Mouse (Mus musculus): ENCODE data around the gene Rbbp6. TPM values are rescaled to one million over a fixed set of nuclear protein-coding genes. Genes with fewer than 3 reads are reported as not detected.

The Rbbp6 gene
- polyA plus RNA-seq, 1 experiment from 2014 or later, result 25.5 TPM

DNA sequence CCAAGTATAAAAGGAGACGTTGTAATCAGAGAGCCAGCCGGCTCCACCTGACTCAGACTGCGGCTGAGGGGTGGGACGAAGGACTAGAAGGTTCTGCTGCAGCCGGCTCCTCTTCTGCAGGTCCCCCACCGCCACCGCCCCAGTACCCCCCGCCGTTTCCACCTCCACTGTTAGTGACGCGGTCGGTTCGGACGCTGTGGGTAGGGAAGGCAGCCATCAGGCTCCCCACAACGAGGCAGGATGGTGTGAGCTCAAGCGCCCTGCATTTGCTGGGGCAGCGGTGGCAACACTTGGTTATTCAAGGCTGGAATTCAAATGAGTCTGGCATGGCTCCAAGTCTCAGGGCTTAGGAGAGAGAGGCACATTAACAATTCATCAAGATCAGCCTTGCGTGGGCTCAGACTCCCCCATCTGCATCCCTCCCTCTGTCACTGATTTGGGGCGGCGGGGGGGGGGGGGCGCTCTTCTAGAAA lies 65.3 kb downstream of the Rbbp6 start:
- no peaks in the 10 kb centered on the region for H3K36me3 ChIP-seq
- peak; percentile 80 for DNase-seq (ENCODE audit: low spot score)
- H3K9me3 ChIP-seq, result no peaks in the 10 kb centered on the region
- H3K27me3 ChIP-seq (ENCODE audit: insufficient read depth, poor library complexity, severe bottlenecking), result peaks cover 24% of the 10 kb centered on the region
- H3K4me1 ChIP-seq, result peaks cover 17% of the 10 kb centered on the region
- WGBS, result under 1% methylated on average over 21 of the region's 21 CpGs
- peak overlapping the region; percentile 73 for H3K27ac ChIP-seq
- peak overlapping the region; percentile 61 for H3K4me3 ChIP-seq

DNA sequence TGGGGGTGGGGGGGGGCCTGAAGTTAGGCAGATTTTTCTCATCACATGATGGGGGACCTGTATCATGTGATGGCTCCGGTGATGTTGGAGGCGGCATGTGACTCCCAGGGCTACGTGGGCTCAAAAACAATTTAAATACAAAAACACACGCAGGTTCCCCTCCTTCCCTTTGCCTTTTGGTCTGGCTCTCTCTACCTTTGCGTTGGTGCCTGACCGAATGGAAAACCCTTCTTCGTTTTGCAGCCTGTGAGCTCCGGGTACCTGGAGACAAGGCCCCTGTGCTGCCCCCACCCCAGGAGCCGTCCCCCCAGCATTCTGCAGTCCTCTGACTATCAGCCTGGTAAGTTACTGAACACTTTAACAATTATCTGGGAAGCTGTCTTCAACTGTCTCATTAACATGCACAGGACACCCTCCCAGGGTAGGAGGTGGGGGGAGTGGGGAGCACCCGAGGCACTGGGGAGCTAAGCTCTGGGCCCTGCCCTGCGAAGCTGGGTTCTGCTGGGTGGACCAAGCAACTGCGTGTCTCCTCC lies 65.8 kb downstream of the Rbbp6 start:
- peak overlapping the region; percentile 61 for H3K4me3 ChIP-seq
- H3K9me3 ChIP-seq, result no peaks in the 10 kb centered on the region
- H3K27ac ChIP-seq, result peak overlapping the region; percentile 73
- WGBS, result 6% methylated on average over 12 of the region's 12 CpGs
- no peaks in the 10 kb centered on the region for H3K36me3 ChIP-seq
- H3K27me3 ChIP-seq (ENCODE audit: insufficient read depth, poor library complexity, severe bottlenecking), result peaks cover 24% of the 10 kb centered on the region
- DNase-seq (ENCODE audit: low spot score), result no peak
- peaks cover 17% of the 10 kb centered on the region for H3K4me1 ChIP-seq

GRCm38 (mm10) chr7:123035314-123035713 lies 69.8 kb downstream of the Rbbp6 start:
- no peaks in the 10 kb centered on the region for H3K9me3 ChIP-seq
- no peaks in the 10 kb centered on the region for H3K36me3 ChIP-seq
- H3K27me3 ChIP-seq (ENCODE audit: insufficient read depth, poor library complexity, severe bottlenecking), result peaks cover 14% of the 10 kb centered on the region
- no peak overlapping the region for H3K27ac ChIP-seq
- 52% methylated on average over 8 of the region's 8 CpGs for WGBS
- H3K4me1 ChIP-seq, result peaks cover 17% of the 10 kb centered on the region
- DNase-seq (ENCODE audit: low spot score), result no peak
- no peak overlapping the region for H3K4me3 ChIP-seq

DNA sequence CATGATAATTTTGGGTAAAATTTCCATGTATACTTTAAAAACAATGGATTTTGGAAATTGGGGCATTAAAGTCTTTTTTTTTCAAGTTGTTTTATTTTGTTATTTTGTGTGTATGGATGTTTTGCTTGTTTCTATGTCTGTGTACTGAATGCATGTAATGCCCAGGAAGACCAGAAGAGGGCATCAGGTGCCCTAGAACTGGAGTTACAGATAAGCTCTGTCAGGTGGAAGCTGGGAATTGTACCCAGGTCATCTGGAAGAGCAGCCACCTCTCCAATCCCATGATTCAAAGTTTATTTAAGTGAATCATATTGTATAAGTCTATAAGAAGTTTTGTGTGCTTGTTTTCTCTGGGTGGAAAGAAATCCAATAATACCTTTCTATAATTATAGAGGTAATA lies 73.8 kb downstream of the Rbbp6 start:
- Histone ChIP-seq H3K27me3 (ENCODE audit: insufficient read depth, poor library complexity, severe bottlenecking) (0 out of 2 replicates have a peak, but pooled peaks cover 7% of the 10 kb centered on the region), H3K4me3 (no peak overlapping the region), H3K27ac (no peak overlapping the region), H3K36me3 (no peaks in the 10 kb centered on the region), H3K4me1 (no peaks in the 10 kb centered on the region), H3K9me3 (no peaks in the 10 kb centered on the region)
- no peak for DNase-seq (ENCODE audit: low spot score)

- Histone ChIP-seq H3K27ac (no peak overlapping the region), H3K4me3 (no peak overlapping the region), H3K27me3 (ENCODE audit: insufficient read depth, poor library complexity, severe bottlenecking) (peaks cover 23% of the 10 kb centered on the region; the same call in 1 of the 2 replicates), H3K4me1 (peaks cover 7% of the 10 kb centered on the region), H3K9me3 (no peaks in the 10 kb centered on the region), H3K36me3 (no peaks in the 10 kb centered on the region)
- DNase-seq (ENCODE audit: low spot score), result no peak
- 90% methylated on average over 3 of the region's 3 CpGs for WGBS
These were observed 79.7 kb downstream of the Rbbp6 start for GRCm38 (mm10) chr7:123045146-123045545.

GRCm38 (mm10) chr7:123046473-123047091 lies 81.1 kb downstream of the Rbbp6 start:
- Histone ChIP-seq H3K9me3 (no peaks in the 10 kb centered on the region), H3K27me3 (ENCODE audit: insufficient read depth, poor library complexity, severe bottlenecking) (peaks cover 24% of the 10 kb centered on the region; the same call in 1 of the 2 replicates), H3K4me1 (peaks cover 7% of the 10 kb centered on the region), H3K27ac (peak overlapping the region; percentile 44; the same call in 1 of the 2 replicates), H3K4me3 (peak overlapping the region; percentile 29; the same call in 1 of the 2 replicates), H3K36me3 (no peaks in the 10 kb centered on the region)
- 22% methylated on average over 13 of the region's 13 CpGs for WGBS
- DNase-seq (ENCODE audit: low spot score), result peak; percentile 90

Other genes starting within 250 kb of the Rbbp6 start
- 39.9 and 51.2 TPM in 2 replicates for gene Tnrc6a, start 158.2 kb downstream of the Rbbp6 start, polyA plus RNA-seq (2016; fragmentation: Nextera tagmentation; extraction: Ambion mirVana)
- gene Slc5a11, start 249.1 kb downstream of the Rbbp6 start, polyA plus RNA-seq (2016; fragmentation: Nextera tagmentation; extraction: Ambion mirVana), result 0.28 and 0.50 TPM in 2 replicates